Mouse (Mus musculus) embryonic facial prominence, embryonic 13.5 days (tissue): Measurements from ENCODE around the gene Erv3. TPM values are rescaled to one million over a fixed set of nuclear protein-coding genes. Genes with fewer than 3 reads are reported as not detected.
A peak's percentile ranks its signal among the peaks of the same experiment; 100 is the strongest.

Experiments
- ATAC-seq: fragments of 200-750 bp; cut with Nextera tagmentation; 2 replicates; pipeline ENCODE4 v1.8.0; 2017; ENCODE audit warnings: low read depth; ENCODE audit not compliant: insufficient number of reproducible peaks, insufficient read depth, low FRiP score, low TSS enrichment
- H3K27ac ChIP-seq: fragments of 300-500 bp; sonication (generic); 2 replicates; pipeline ENCODE4 v1.5.1; 2015; ENCODE audit warnings: moderate library complexity, mild to moderate bottlenecking, inconsistent platforms
- H3K27me3 ChIP-seq: fragments of 300-500 bp; sonication (generic); 2 replicates; pipeline ENCODE4 v1.6.1; 2015; ENCODE audit warnings: mild to moderate bottlenecking, inconsistent platforms
- H3K36me3 ChIP-seq: fragments of 300-500 bp; sonication (generic); 2 replicates; pipeline ENCODE4 v1.6.1; 2015; ENCODE audit warnings: mild to moderate bottlenecking, inconsistent platforms
- H3K4me1 ChIP-seq: fragments of 300-500 bp; sonication (generic); 2 replicates; pipeline ENCODE4 v1.6.1; 2015; ENCODE audit warnings: inconsistent platforms
- H3K4me2 ChIP-seq: fragments of 300-500 bp; sonication (generic); 2 replicates; pipeline ENCODE4 v1.6.1; 2015; ENCODE audit warnings: moderate library complexity, mild to moderate bottlenecking, inconsistent platforms
- H3K4me3 ChIP-seq: fragments of 300-500 bp; sonication (generic); 2 replicates; pipeline ENCODE4 v1.5.1; 2015; ENCODE audit warnings: mild to moderate bottlenecking, inconsistent platforms
- H3K9ac ChIP-seq: fragments of 300-500 bp; sonication (generic); 2 replicates; pipeline ENCODE4 v1.6.1; 2015; ENCODE audit warnings: mild to moderate bottlenecking, inconsistent platforms
- H3K9me3 ChIP-seq: fragments of 300-500 bp; sonication (generic); 2 replicates; pipeline ENCODE4 v1.6.1; 2016; ENCODE audit warnings: inconsistent platforms
- WGBS: fragments of 180-500 bp; shearing (Covaris S2); methylation state at CpG from one replicate; pipeline ENCODE4 v1.1.7; 2015; ENCODE audit warnings: mixed read lengths; 5-methylcytosine and 5-hydroxymethylcytosine counted together
- polyA plus RNA-seq: library from polyadenylated mRNA; unstranded; fragments of >200 nt; fragmentation: Nextera tagmentation; extraction: Ambion mirVana; gene quantifications from 2 replicates; pipeline ENCODE4 v1.2.1, GENCODE M21; 2015

Gene Erv3
- polyA plus RNA-seq, 1 experiment from 2014 or later: not detected

DNA sequence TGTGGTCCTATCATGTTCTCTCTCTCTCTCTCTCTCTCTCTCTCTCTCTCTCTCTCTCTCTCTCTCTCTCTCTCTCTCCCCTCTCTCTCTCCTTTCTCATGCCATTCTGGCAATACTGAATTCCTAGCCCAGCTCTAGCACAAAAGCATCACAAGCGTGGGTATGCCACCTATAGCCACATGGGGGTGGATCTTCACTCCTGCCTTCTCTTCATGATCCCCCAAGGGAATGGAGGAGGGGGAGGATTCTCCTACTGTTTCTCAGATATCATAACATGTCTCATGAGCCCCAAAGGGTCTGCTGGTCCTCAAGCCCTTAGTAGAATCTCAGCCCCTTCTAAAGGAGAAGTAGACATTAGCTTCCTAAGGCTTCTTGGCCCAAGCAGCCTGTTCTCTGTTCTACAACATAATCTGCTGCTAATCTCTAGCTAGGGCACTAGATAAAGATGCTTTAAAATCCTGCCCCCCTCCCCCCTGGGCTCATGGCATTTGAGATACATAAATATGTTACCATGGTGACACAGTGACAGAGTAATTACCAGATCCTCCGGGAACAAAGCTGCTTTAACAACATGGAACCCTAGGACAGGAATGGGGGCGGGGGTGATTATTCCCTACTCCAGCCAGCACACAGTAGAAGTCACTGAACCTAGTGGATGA, 3.2 kb upstream of the Erv3 start:
- no peak overlapping the region for H3K9ac ChIP-seq
- H3K4me1 ChIP-seq: peaks cover 5% of the 10 kb centered on the region; the same call in 1 of the 2 replicates
- H3K27ac ChIP-seq: no peak overlapping the region
- no peaks in the 10 kb centered on the region for H3K27me3 ChIP-seq
- WGBS: 56% methylated on average over 3 of the region's 3 CpGs
- no peaks in the 10 kb centered on the region for H3K9me3 ChIP-seq
- no peak overlapping the region for H3K4me2 ChIP-seq
- H3K36me3 ChIP-seq: no peaks in the 10 kb centered on the region
- no peak overlapping the region for H3K4me3 ChIP-seq
- no peak for ATAC-seq

DNA sequence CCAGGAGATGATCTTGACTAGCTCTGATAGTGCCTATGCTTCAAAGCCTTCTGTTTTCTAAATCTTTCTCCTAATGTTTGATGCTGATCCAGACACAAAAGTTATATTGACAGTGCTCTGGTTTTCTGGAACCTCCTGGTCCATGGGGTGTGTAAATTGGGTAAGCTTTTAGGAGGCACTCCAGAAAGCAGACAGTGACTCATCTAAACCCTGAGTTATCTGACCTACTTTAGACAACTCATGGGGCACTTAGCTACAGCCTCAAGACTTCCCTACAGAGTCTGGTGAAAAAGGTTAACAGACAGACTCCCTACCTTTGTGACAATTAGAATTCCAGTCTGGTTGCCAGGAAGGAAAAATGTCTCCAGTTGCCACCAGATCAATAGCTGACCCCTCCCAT, 1.7 kb downstream of the Erv3 start:
- Histone ChIP-seq H3K4me3 (no peak overlapping the region), H3K4me2 (no peak overlapping the region), H3K9me3 (no peaks in the 10 kb centered on the region), H3K4me1 (no peaks in the 10 kb centered on the region), H3K9ac (no peak overlapping the region), H3K27ac (no peak overlapping the region), H3K27me3 (no peaks in the 10 kb centered on the region), H3K36me3 (no peaks in the 10 kb centered on the region)
- no peak for ATAC-seq

DNA sequence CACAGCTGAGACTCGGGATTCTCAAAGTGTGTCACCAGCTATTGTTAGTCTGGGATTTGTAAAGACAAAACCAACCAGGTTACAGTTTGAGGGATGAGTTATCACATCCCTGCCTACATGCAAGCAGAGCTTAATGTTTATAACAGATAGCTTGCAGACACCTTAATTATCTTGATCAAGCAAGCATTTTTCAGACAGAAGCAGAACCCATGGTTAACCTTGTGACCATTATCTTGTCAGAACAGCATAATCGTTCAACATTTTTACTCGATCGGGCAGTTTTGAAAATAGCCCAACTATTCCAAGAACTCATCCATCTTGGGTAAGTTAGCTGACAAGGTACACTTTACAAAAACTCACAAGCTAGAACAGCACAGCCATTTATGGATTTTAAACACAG, 5.8 kb downstream of the Erv3 start:
- 71% methylated on average over 4 of the region's 4 CpGs for WGBS
- Histone ChIP-seq H3K27ac (no peak overlapping the region), H3K4me3 (no peak overlapping the region), H3K36me3 (no peaks in the 10 kb centered on the region), H3K4me1 (no peaks in the 10 kb centered on the region), H3K9ac (no peak overlapping the region), H3K9me3 (no peaks in the 10 kb centered on the region), H3K27me3 (no peaks in the 10 kb centered on the region), H3K4me2 (no peak overlapping the region)
- no peak for ATAC-seq

DNA sequence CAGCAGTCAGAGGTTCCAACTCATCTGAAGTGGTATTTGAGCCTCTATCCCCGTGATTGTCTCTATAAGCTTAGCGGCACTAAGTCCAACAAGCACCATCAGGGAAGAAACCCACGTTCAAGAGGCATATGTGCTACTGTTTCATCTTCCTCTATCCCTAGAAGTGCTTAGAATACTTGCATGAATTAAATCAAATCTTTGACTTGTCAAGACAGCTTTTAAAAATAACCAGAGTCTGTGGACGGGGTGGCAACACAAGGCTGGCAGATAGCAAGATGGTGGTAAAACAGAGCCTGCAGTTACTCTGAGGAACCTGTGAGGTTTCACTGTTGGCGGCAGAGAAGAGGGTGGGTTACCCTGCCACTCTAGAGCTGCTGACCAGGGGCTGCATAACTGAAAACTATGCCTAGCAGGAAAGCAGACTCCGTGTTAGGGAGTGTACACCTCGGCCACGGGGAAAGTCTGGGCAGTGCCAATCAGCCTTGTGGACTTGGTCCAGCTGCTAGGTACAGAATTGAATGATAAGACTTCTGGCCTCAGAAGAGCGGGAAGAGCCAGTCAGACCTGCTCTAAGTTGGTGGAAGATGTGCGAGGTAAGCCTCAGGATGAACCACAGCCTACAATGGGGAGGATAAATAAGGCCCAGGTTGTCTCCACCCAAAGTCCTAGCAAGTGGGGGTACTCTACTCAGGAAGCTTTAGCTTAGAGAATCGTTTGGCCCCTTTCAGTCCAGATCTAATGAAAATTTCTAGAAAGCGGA, 8.0 kb downstream of the Erv3 start:
- Histone ChIP-seq H3K4me2 (no peak overlapping the region), H3K4me3 (no peak overlapping the region), H3K27me3 (no peaks in the 10 kb centered on the region), H3K9ac (no peak overlapping the region), H3K27ac (no peak overlapping the region), H3K36me3 (no peaks in the 10 kb centered on the region), H3K4me1 (peaks cover 4% of the 10 kb centered on the region; the same call in 1 of the 2 replicates), H3K9me3 (no peaks in the 10 kb centered on the region)
- no peak for ATAC-seq
- 83% methylated on average over 12 of the region's 12 CpGs for WGBS

DNA sequence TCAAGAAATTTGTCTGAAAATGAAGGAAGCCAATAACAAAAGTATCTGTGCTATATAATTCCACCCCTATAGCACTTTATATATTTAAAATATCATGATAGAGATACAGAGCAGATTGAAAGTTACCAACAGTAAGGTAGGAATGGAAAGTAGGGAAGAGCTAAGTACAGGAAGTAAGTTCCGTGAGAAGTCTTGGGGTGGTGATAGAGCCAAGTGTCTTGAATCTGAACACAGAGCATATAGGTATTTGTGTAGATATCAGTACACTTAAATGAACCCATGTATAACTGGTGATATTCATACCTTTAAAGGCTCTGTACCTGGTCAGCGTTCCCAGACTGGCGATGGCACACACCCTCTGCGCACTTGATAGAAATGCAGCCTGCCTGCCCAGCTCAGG, 9.5 kb downstream of the Erv3 start:
- H3K27ac ChIP-seq: no peak overlapping the region
- WGBS: 93% methylated on average over 4 of the region's 4 CpGs

DNA sequence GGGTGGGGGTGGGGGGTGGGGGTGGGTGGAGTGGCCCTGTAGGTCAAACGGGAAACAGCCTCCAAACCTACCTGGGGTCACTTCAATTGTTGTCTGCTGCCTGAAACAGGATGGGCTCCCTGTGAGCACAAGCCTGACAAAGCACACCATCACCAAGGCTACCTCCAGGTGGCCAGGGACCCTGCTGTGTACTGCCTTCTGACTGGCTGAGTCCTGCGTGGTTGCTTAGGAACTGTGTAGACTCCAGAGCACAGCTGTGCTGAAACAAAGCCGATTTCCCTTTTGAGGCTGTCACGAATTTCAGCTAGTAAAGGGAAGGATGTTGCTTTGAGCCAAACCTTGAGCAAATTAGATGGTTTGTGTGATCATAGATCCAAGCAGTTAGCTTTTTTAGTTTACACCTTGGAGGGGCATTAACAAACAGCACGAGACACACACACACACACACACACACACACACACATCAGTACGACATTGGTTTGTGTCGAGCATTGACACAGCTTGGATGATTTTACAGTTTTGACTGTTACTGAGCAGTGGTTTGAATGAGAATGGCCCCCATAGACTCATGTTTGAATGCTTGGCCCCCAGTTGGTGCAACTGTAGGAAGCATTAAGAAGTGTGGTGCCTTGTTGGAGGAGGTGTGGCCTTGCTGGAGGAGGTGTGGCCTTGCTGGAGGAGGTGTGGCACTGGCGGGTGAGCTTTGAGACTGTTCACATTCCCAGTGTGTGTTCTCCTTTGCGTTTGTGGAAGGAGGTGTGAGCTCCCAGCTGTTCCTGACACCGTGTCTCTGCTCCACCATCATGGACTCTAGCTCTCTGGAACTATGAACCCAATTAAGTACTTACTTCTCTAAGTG, 11.8 kb downstream of the Erv3 start:
- Histone ChIP-seq H3K4me3 (no peak overlapping the region), H3K9ac (no peak overlapping the region), H3K4me1 (peaks cover 4% of the 10 kb centered on the region; the same call in 1 of the 2 replicates), H3K36me3 (no peaks in the 10 kb centered on the region), H3K4me2 (peak overlapping the region; percentile 39), H3K9me3 (no peaks in the 10 kb centered on the region), H3K27ac (no peak overlapping the region), H3K27me3 (no peaks in the 10 kb centered on the region)
- WGBS: 6% methylated on average over 10 of the region's 10 CpGs
- peak; percentile 80; the same call in 1 of the 2 replicates for ATAC-seq

More for the DNA sequence above, 9.5 kb downstream of the Erv3 start:
- peaks cover 4% of the 10 kb centered on the region; the same call in 1 of the 2 replicates for H3K4me1 ChIP-seq
- ATAC-seq: no peak
- no peak overlapping the region for H3K4me2 ChIP-seq
- H3K36me3 ChIP-seq: no peaks in the 10 kb centered on the region
- no peaks in the 10 kb centered on the region for H3K27me3 ChIP-seq
- no peak overlapping the region for H3K4me3 ChIP-seq
- H3K9me3 ChIP-seq: no peaks in the 10 kb centered on the region
- H3K9ac ChIP-seq: no peak overlapping the region

DNA sequence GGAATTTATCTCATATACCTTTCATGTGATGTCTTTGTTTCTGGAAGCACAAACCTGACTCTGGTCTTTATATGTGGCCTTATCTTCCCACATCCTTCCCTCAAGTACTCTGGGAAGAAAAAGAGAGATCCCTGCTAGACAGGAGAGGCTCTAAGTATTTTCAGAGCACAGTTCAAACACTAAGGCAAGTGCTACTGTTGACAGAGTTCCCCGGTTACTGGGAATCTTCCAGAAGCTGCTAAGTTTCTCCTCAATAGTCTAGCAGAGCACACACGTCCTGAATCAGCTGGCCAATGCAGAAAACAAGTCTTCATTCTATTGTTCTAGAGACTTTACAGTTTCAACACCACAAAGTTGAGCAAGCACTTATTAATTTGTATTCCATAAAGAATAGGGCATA, 12.7 kb downstream of the Erv3 start:
- ATAC-seq: no peak
- H3K27ac ChIP-seq: no peak overlapping the region
- H3K9ac ChIP-seq: no peak overlapping the region
- no peaks in the 10 kb centered on the region for H3K9me3 ChIP-seq
- no peaks in the 10 kb centered on the region for H3K36me3 ChIP-seq
- WGBS: 48% methylated on average over 2 of the region's 2 CpGs
- H3K4me1 ChIP-seq: peaks cover 4% of the 10 kb centered on the region; the same call in 1 of the 2 replicates
- H3K4me3 ChIP-seq: no peak overlapping the region
- H3K4me2 ChIP-seq: no peak overlapping the region
- H3K27me3 ChIP-seq: no peaks in the 10 kb centered on the region

DNA sequence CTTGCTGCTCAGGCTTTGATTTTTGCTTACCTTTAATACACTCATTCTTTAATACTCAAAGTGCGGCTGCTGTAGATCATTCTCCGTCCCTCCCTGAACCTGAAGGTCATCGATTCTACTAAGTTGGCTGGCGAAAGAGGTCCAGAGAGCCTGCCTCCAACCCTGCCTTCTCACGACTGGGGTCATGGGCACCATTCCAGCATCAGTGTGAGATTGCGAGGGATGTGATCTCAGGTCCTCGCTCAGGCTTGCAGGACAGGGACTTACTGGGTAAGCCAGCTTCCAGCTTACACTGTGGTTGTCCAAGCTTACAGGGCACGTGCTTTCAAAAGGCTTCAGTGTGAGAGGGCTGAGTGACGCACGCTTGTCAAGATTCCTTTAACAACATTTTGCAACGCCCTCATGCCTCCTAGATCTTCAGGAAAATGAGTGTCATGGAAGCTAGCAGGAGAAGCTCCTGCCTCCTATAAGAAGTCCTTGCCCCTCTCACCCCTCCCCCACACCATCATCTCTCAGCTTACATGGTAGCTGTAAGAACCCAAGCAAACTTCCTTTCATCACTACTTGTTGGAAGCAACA, 13.3 kb downstream of the Erv3 start:
- H3K9me3 ChIP-seq: no peaks in the 10 kb centered on the region
- H3K36me3 ChIP-seq: no peaks in the 10 kb centered on the region
- no peak overlapping the region for H3K4me3 ChIP-seq
- no peak overlapping the region for H3K27ac ChIP-seq
- no peak overlapping the region for H3K4me2 ChIP-seq
- H3K27me3 ChIP-seq: no peaks in the 10 kb centered on the region
- ATAC-seq: no peak
- 78% methylated on average over 11 of the region's 11 CpGs for WGBS
- no peak overlapping the region for H3K9ac ChIP-seq
- H3K4me1 ChIP-seq: peaks cover 4% of the 10 kb centered on the region; the same call in 1 of the 2 replicates

DNA sequence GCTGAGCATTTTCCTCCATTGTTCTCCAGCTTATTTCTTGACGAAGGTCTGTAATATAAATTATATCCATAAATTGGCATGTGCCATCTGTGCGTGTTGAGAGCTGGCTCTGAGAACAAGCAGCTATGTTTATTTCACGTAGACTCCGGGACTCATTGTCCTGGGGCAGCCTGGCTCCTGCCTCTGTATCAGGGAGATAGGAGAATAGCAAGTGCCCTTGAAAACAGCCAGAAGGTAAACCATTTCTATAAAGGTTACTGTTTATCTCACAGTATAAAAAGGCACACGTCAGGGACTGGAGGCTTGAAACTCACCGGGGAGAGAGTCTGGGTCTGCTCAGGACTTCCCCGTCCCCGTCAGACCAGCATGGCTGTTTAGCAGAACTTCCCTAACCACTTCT, 13.9 kb downstream of the Erv3 start:
- H3K9ac ChIP-seq: no peak overlapping the region
- whole genome bisulfite sequencing: 83% methylated on average over 8 of the region's 8 CpGs
- ATAC-seq: no peak
- H3K4me3 ChIP-seq: no peak overlapping the region
- peaks cover 4% of the 10 kb centered on the region; the same call in 1 of the 2 replicates for H3K4me1 ChIP-seq
- H3K36me3 ChIP-seq: no peaks in the 10 kb centered on the region
- no peaks in the 10 kb centered on the region for H3K27me3 ChIP-seq
- no peak overlapping the region for H3K4me2 ChIP-seq
- no peaks in the 10 kb centered on the region for H3K9me3 ChIP-seq
- H3K27ac ChIP-seq: no peak overlapping the region

DNA sequence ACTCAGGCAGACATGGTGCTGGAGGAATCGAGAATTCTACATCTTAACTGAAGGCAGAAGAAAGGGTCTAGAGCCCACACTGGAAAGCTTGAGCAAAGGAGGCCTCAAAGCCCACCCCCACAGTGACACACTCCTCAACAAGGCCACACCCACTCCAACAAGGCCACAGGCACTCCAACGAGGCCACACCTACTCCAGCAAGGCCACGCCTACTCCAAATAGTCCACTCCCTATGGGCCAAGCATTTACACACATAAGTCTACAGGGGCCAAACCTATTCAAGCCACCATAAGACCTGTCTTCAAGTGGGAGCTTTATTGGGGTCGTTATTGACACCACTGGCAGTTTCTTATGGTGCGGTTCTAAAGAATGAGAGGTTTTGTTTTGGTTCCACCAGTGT, 17.0 kb downstream of the Erv3 start:
- Histone ChIP-seq H3K4me1 (peaks cover 2% of the 10 kb centered on the region; the same call in 1 of the 2 replicates), H3K27ac (no peak overlapping the region), H3K9ac (no peak overlapping the region), H3K4me2 (no peak overlapping the region), H3K4me3 (no peak overlapping the region), H3K36me3 (no peaks in the 10 kb centered on the region), H3K27me3 (no peaks in the 10 kb centered on the region), H3K9me3 (no peaks in the 10 kb centered on the region)
- 83% methylated on average over 5 of the region's 5 CpGs for WGBS
- ATAC-seq: no peak

DNA sequence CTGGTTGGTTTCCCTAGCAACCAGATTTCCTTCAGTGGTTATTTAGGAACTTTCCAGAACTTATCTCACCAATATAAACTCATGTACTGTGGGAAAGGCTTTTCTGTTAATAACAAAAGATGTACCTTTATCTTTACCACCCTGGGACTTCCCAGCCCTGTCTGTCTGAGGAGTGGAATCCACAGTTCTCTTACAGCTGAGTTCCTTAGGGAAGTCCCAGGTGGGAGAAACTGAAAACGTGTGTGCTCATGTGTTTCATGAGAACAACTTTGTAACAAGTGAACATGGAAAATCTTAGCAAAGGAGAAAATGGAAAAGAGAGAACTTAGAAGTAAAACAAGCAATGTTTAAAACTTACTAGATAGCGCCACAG, 18.2 kb downstream of the Erv3 start:
- Histone ChIP-seq H3K27ac (no peak overlapping the region), H3K27me3 (no peaks in the 10 kb centered on the region), H3K36me3 (no peaks in the 10 kb centered on the region), H3K4me3 (no peak overlapping the region), H3K9ac (no peak overlapping the region), H3K4me2 (no peak overlapping the region), H3K9me3 (no peaks in the 10 kb centered on the region), H3K4me1 (no peaks in the 10 kb centered on the region)
- no peak for ATAC-seq
- WGBS: 63% methylated on average over 2 of the region's 2 CpGs
